In the genomic region with DNA sequence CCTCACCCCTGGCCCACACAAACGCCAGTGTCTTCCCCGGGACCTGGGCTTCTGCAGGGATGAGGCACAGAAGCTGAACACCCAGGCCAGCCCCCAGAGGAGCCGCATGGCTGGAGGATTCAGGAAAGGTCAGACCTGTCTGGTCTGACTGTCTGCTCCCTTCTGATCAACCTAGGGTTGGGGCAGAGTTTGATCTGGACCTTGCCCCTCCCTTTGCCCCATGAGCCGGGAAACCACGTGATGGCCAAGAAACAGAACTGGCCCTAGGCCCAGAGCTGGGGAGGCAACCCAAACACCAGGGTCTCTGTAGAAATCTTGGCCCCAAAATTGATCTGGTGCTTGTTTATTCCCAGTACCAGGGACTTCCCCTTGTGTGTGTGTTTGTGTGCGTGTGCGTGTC, we compare ENCODE assay signal across 11 mouse cellular contexts. TPM values are rescaled to one million over a fixed set of nuclear protein-coding genes. Genes with fewer than 3 reads are reported as not detected.
DNase-seq lines count a peak whose midpoint lies in the region; ATAC-seq lines count a peak whose summit lies in the region.
"Had no signal": no experiment of that assay in that cellular context is flagged by ENCODE, and none has a peak within 500 bp of the region (broad histone marks: within the 10 kb centered on the region; RNA-seq: fewer than 3 reads in every experiment).

Gene C4b (minus strand): TSS at position 164 of the 400 bp plus-strand sequence.

- no peak within 1 kb of the TSS for H3K4me2 ChIP-seq in kidney, embryonic 14.5 days (replicated peaks; ENCODE audit: low read depth, low read length)
- H3K4me2 ChIP-seq in hindbrain, embryonic 11.5 days (replicated peaks; ENCODE audit: low read depth, low read length), result no peak within 1 kb of the TSS
- H3K4me2 ChIP-seq: heart, embryonic 15.5 days had no signal

- no peak within 1 kb of the TSS for H3K4me3 ChIP-seq in kidney, embryonic 14.5 days (ENCODE audit: low read length)
- H3K4me3 ChIP-seq in hindbrain, embryonic 11.5 days (ENCODE audit: low read depth, low read length), result no peak within 1 kb of the TSS
- H3K4me3 ChIP-seq: erythroblast, embryonic 14.5 days; heart, embryonic 15.5 days had no signal

- DNase-seq in kidney, adult 18-20 months, result peak; percentile 21
- peak; percentile 60 for DNase-seq in NIH3T3 (ENCODE audit: low read depth)
- DNase-seq in adrenal gland, postnatal 36 days, result no peak
- DNase-seq in layer of hippocampus, adult 9-10 months (ENCODE audit: low spot score), result peak; percentile 36
- DNase-seq in hindbrain, embryonic 11.5 days (ENCODE audit: low spot score), result no peak
- DNase-seq in right cerebral cortex, postnatal 36 days (ENCODE audit: low spot score in 2 of 2), result no peak

- H3K27ac ChIP-seq in kidney, embryonic 14.5 days (ENCODE audit: low read depth, low read length), result no peak within 1 kb of the TSS
- H3K27ac ChIP-seq in hindbrain, embryonic 11.5 days (ENCODE audit: low read depth, low read length), result no peak within 1 kb of the TSS
- H3K27ac ChIP-seq: heart, embryonic 15.5 days had no signal

- WGBS in kidney, embryonic 14.5 days, result 84% methylated on average over 7 of the region's 7 CpGs
- WGBS in hindbrain, embryonic 11.5 days, result 85% methylated on average over 7 of the region's 7 CpGs

- peaks cover 1% of the 10 kb centered on the region; the same call in 1 of the 2 replicates for H3K9me3 ChIP-seq in kidney, embryonic 14.5 days (ENCODE audit: control insufficient read depth, low read length)
- no peaks in the 10 kb centered on the region for H3K9me3 ChIP-seq in hindbrain, embryonic 11.5 days (ENCODE audit: control insufficient read depth, low read length)

- H3K27me3 ChIP-seq in kidney, embryonic 14.5 days (ENCODE audit: control insufficient read depth, insufficient read depth, low read length), result no peaks in the 10 kb centered on the region
- H3K27me3 ChIP-seq in hindbrain, embryonic 11.5 days (ENCODE audit: control insufficient read depth, insufficient read depth, low read length), result no peaks in the 10 kb centered on the region
- H3K27me3 ChIP-seq: heart, embryonic 15.5 days had no signal

- no peak for ATAC-seq in kidney, embryonic 14.5 days (ENCODE audit: low FRiP score, low TSS enrichment)
- no peak for ATAC-seq in activated CD4-positive, CD25-positive, alpha-beta regulatory T cell, adult 4 months
- ATAC-seq in hindbrain, embryonic 11.5 days (ENCODE audit: low FRiP score), result no peak

- no peaks in the 10 kb centered on the region for H3K4me1 ChIP-seq in kidney, embryonic 14.5 days (ENCODE audit: control insufficient read depth, insufficient read depth, low read length)
- H3K4me1 ChIP-seq in hindbrain, embryonic 11.5 days (replicated peaks; ENCODE audit: control insufficient read depth, insufficient read depth, low read length), result no peaks in the 10 kb centered on the region
- H3K4me1 ChIP-seq: heart, embryonic 15.5 days had no signal

- H3K36me3 ChIP-seq in kidney, embryonic 14.5 days (ENCODE audit: control insufficient read depth, insufficient read depth, low read length), result no peaks in the 10 kb centered on the region
- H3K36me3 ChIP-seq in hindbrain, embryonic 11.5 days (ENCODE audit: control insufficient read depth, insufficient read depth, low read length), result no peaks in the 10 kb centered on the region
- H3K36me3 ChIP-seq: heart, embryonic 15.5 days had no signal

- H3K9ac ChIP-seq in kidney, embryonic 14.5 days (ENCODE audit: low read depth, low read length), result no peak within 1 kb of the TSS
- no peak within 1 kb of the TSS for H3K9ac ChIP-seq in hindbrain, embryonic 11.5 days (ENCODE audit: low read depth, low read length)
- H3K9ac ChIP-seq: heart, embryonic 15.5 days had no signal

RNA-seq across cellular contexts. Expression of gene C4b, which starts in this region (rescaled TPM):
- polyA plus RNA-seq in kidney, embryonic 14.5 days (2014; fragmentation: Nextera tagmentation; extraction: Ambion mirVana), result not detected in 2 replicates
- total RNA-seq in adrenal gland, postnatal 36 days (2021), result 100 to 1,000 TPM; 140 to 152 TPM
- polyA plus RNA-seq in activated CD4-positive, CD25-positive, alpha-beta regulatory T cell, adult 4 months (2017; shearing (Covaris generic)), result not detected
- polyA plus RNA-seq in hindbrain, embryonic 11.5 days (2014; fragmentation: Nextera tagmentation; extraction: Ambion mirVana), result not detected in 2 replicates
- polyA plus RNA-seq: neural tube, embryonic 11.5 days had no signal

Comparison
In these comparisons a context has a peak if more than half of its experiments do, and no peak if none do; other contexts are left out.
1. DNase-seq: peak in kidney, adult 18-20 months (single experiment), NIH3T3 (single experiment) and layer of hippocampus, adult 9-10 months (single experiment); none in adrenal gland, postnatal 36 days (0 of 2), hindbrain, embryonic 11.5 days (single experiment) and right cerebral cortex, postnatal 36 days (0 of 2).